Mouse (Mus musculus) layer of hippocampus, adult 11-12 months (tissue): ENCODE data around the gene Slc31a1.
A peak's percentile ranks its signal among the peaks of the same experiment; 100 is the strongest.

ENCODE experiments used
- DNase-seq: peaks from one replicate; pipeline ENCODE4 v3.0.0; 2022; ENCODE audit warnings: low spot score

The Slc31a1 gene

GRCm38 (mm10) chr4:62364299-62364698 is 3.8 kb downstream of the Slc31a1 start:
- no peak for DNase-seq

GRCm38 (mm10) chr4:62366291-62366690 is 5.8 kb downstream of the Slc31a1 start:
- DNase-seq = no peak

- no peak for DNase-seq
Measured at GRCm38 (mm10) chr4:62367586-62367985, 7.1 kb downstream of the Slc31a1 start.

GRCm38 (mm10) chr4:62369091-62369490 is 8.6 kb downstream of the Slc31a1 start:
- no peak for DNase-seq

GRCm38 (mm10) chr4:62372410-62372809 is 11.9 kb downstream of the Slc31a1 start:
- DNase-seq = no peak

- DNase-seq = no peak
Measured at GRCm38 (mm10) chr4:62372818-62373520, 12.4 kb downstream of the Slc31a1 start.

- no peak for DNase-seq
Measured at GRCm38 (mm10) chr4:62373668-62374067, 13.1 kb downstream of the Slc31a1 start.

- no peak for DNase-seq
Measured at GRCm38 (mm10) chr4:62374342-62374741, 13.8 kb downstream of the Slc31a1 start.

- DNase-seq = no peak
Measured at GRCm38 (mm10) chr4:62376123-62376522, 15.6 kb downstream of the Slc31a1 start.

GRCm38 (mm10) chr4:62379724-62380381 is 19.3 kb downstream of the Slc31a1 start:
- DNase-seq = no peak

GRCm38 (mm10) chr4:62383207-62383606 is 22.7 kb downstream of the Slc31a1 start:
- DNase-seq = no peak

- no peak for DNase-seq
Measured at GRCm38 (mm10) chr4:62383752-62384151, 23.2 kb downstream of the Slc31a1 start.

GRCm38 (mm10) chr4:62384159-62384558 is 23.6 kb downstream of the Slc31a1 start:
- no peak for DNase-seq

- DNase-seq = no peak
Measured at GRCm38 (mm10) chr4:62385439-62385838, 24.9 kb downstream of the Slc31a1 start.

GRCm38 (mm10) chr4:62389592-62390512 is 29.3 kb downstream of the Slc31a1 start:
- no peak for DNase-seq

GRCm38 (mm10) chr4:62391892-62392291 is 31.4 kb downstream of the Slc31a1 start:
- no peak for DNase-seq

GRCm38 (mm10) chr4:62393459-62393858 is 32.9 kb downstream of the Slc31a1 start:
- no peak for DNase-seq

- no peak for DNase-seq
Measured at GRCm38 (mm10) chr4:62395806-62396205, 35.3 kb downstream of the Slc31a1 start.

- peak; percentile 45 for DNase-seq
Measured at GRCm38 (mm10) chr4:62397616-62398365, 37.3 kb downstream of the Slc31a1 start.

GRCm38 (mm10) chr4:62398956-62399355 is 38.4 kb downstream of the Slc31a1 start:
- peak; percentile 24 for DNase-seq

GRCm38 (mm10) chr4:62406133-62406532 is 45.6 kb downstream of the Slc31a1 start:
- DNase-seq = no peak
